Mouse (Mus musculus) spleen, postnatal 14 days (tissue): ENCODE data around the gene Dok7.
A peak's percentile ranks its signal among the peaks of the same experiment; 100 is the strongest.

ENCODE experiments used
- DNase-seq, 2 experiments: peaks; one replicate each; pipeline ENCODE4 v3.0.0; 2021 to 2022; ENCODE audit warnings: low spot score in 2 of 2

The Dok7 gene

GRCm38 (mm10) chr5:35057582-35057981 is 1.0 kb downstream of the Dok7 start:
- DNase-seq, result no peak

GRCm38 (mm10) chr5:35058216-35058615 is 1.6 kb downstream of the Dok7 start:
- DNase-seq, result no peak

- no peak for DNase-seq
Measured at GRCm38 (mm10) chr5:35060098-35060497, 3.5 kb downstream of the Dok7 start.

GRCm38 (mm10) chr5:35069841-35070240 is 13.3 kb downstream of the Dok7 start:
- no peak for DNase-seq

- no peak for DNase-seq
Measured at GRCm38 (mm10) chr5:35070314-35070713, 13.7 kb downstream of the Dok7 start.

GRCm38 (mm10) chr5:35070953-35071352 is 14.4 kb downstream of the Dok7 start:
- DNase-seq, result no peak

GRCm38 (mm10) chr5:35071855-35072254 is 15.3 kb downstream of the Dok7 start:
- no peak for DNase-seq

GRCm38 (mm10) chr5:35073235-35073634 is 16.7 kb downstream of the Dok7 start:
- no peak for DNase-seq

- no peak for DNase-seq
Measured at GRCm38 (mm10) chr5:35073992-35074391, 17.4 kb downstream of the Dok7 start.

GRCm38 (mm10) chr5:35076369-35076768 is 19.8 kb downstream of the Dok7 start:
- no peak for DNase-seq

- no peak for DNase-seq
Measured at GRCm38 (mm10) chr5:35079101-35079500, 22.5 kb downstream of the Dok7 start.

GRCm38 (mm10) chr5:35084913-35085312 is 28.3 kb downstream of the Dok7 start:
- DNase-seq, result no peak

- DNase-seq, result peak; percentile 45 to 67
Measured at GRCm38 (mm10) chr5:35088785-35089613, 32.4 kb downstream of the Dok7 start.

- DNase-seq, result no peak
Measured at GRCm38 (mm10) chr5:35089614-35089963, 33.0 kb downstream of the Dok7 start.

- no peak for DNase-seq
Measured at GRCm38 (mm10) chr5:35091636-35092035, 35.1 kb downstream of the Dok7 start.

- no peak for DNase-seq
Measured at GRCm38 (mm10) chr5:35103086-35103485, 46.5 kb downstream of the Dok7 start.

- DNase-seq, result no peak
Measured at GRCm38 (mm10) chr5:35103528-35103927, 47.0 kb downstream of the Dok7 start.

GRCm38 (mm10) chr5:35104183-35104959 is 47.8 kb downstream of the Dok7 start:
- no peak for DNase-seq

GRCm38 (mm10) chr5:35104960-35105921 is 48.7 kb downstream of the Dok7 start, which contains the start of gene Lrpap1:
Gene Lrpap1 (minus strand): TSS chr5:35105766.
- peak; percentile 81 to 84 for DNase-seq

- DNase-seq, result no peak
Measured at GRCm38 (mm10) chr5:35105922-35106298, 49.3 kb downstream of the Dok7 start.

- DNase-seq, result no peak
Measured at GRCm38 (mm10) chr5:35112444-35112843, 55.9 kb downstream of the Dok7 start.

- DNase-seq, result no peak
Measured at GRCm38 (mm10) chr5:35116002-35116401, 59.4 kb downstream of the Dok7 start.
